Comparison of ENCODE assay signal across 17 mouse cellular contexts in genomic region chr9:122149997-122150826, GRCm38 (mm10). TPM values are rescaled to one million over a fixed set of nuclear protein-coding genes. Genes with fewer than 3 reads are reported as not detected.
A peak's percentile ranks its signal among the peaks of the same experiment; 100 is the strongest.
DNase-seq lines count a peak whose midpoint lies in the region.
"Had no signal": no experiment of that assay in that cellular context is flagged by ENCODE, and none has a peak within 500 bp of the region (broad histone marks: within the 10 kb centered on the region; RNA-seq: fewer than 3 reads in every experiment).

No protein-coding gene starts in this region.

- H3K4me3 ChIP-seq in heart, embryonic 10.5 days: no peak overlapping the region
- H3K4me3 ChIP-seq: heart, embryonic 15.5 days; hindbrain, embryonic 12.5 days; left cerebral cortex, adult 2 months; neural tube, embryonic 13.5 days had no signal

- no peak overlapping the region for H3K27ac ChIP-seq in heart, embryonic 10.5 days
- H3K27ac ChIP-seq: heart, embryonic 15.5 days; hindbrain, embryonic 12.5 days; left cerebral cortex, adult 2 months; liver, embryonic 14.5 days; neural tube, embryonic 13.5 days had no signal

- DNase-seq in heart, adult 11 months: peak; percentile 74
- no peak for DNase-seq in heart, embryonic 10.5 days (ENCODE audit: low spot score)
- DNase-seq in thymus, postnatal 0 days (ENCODE audit: low spot score): peak; percentile 36
- DNase-seq in thymus, postnatal 10 days (ENCODE audit: low spot score in 2 of 2): no peak
- peak; percentile 60 for DNase-seq in induced T-regulatory cell, adult 2 months (ENCODE audit: low read depth)
- no peak for DNase-seq in MN1 (ENCODE audit: low spot score)
- no peak for DNase-seq in testis, postnatal 10 days (ENCODE audit: low spot score)
- no peak for DNase-seq in ovary, adult 18-20 months (ENCODE audit: low spot score)
- DNase-seq: adrenal gland, postnatal 10 days; cerebellum, adult 9-11 months; gastrocnemius, postnatal 36 days; kidney, postnatal 10 days had no signal

- H3K27me3 ChIP-seq in heart, embryonic 10.5 days (ENCODE audit: insufficient read depth, poor library complexity, severe bottlenecking): no peaks in the 10 kb centered on the region
- H3K27me3 ChIP-seq: heart, embryonic 15.5 days; hindbrain, embryonic 12.5 days; neural tube, embryonic 13.5 days had no signal

- H3K4me1 ChIP-seq in heart, embryonic 10.5 days: peaks cover 25% of the 10 kb centered on the region

- H3K9me3 ChIP-seq in heart, embryonic 10.5 days: no peaks in the 10 kb centered on the region
- H3K9me3 ChIP-seq: heart, embryonic 15.5 days; hindbrain, embryonic 12.5 days; neural tube, embryonic 13.5 days had no signal

- WGBS in heart, embryonic 10.5 days: 87% methylated on average over 9 of the region's 9 CpGs

- H3K36me3 ChIP-seq in heart, embryonic 10.5 days: peaks cover 15% of the 10 kb centered on the region

RNA-seq across cellular contexts. Expression of gene Snrk, which starts 33.1 kb away (rescaled TPM):
- 39.3 and 54.0 TPM in 2 replicates for polyA plus RNA-seq in heart, embryonic 10.5 days (2016; fragmentation: Nextera tagmentation; extraction: Ambion mirVana)
- 38.5 and 42.3 TPM in 2 replicates for polyA plus RNA-seq in thymus, postnatal 0 days (2015; fragmentation: Nextera tagmentation; extraction: Ambion mirVana)

Comparison
In these comparisons a context has a peak if more than half of its experiments do, and no peak if none do; other contexts are left out.
1. DNase-seq: peak in heart, adult 11 months (single experiment), thymus, postnatal 0 days (single experiment) and induced T-regulatory cell, adult 2 months (single experiment); none in heart, embryonic 10.5 days (single experiment), thymus, postnatal 10 days (0 of 2), MN1 (single experiment), testis, postnatal 10 days (single experiment) and ovary, adult 18-20 months (single experiment).